Mouse (Mus musculus) stomach, postnatal 0 days (tissue): ENCODE results near the gene Olfr286. TPM values are rescaled to one million over a fixed set of nuclear protein-coding genes. Genes with fewer than 3 reads are reported as not detected.

Experiments
- ATAC-seq: fragments of 200-750 bp; cut with Nextera tagmentation; 2 replicates; pipeline ENCODE4 v1.8.0; 2017; ENCODE audit not compliant: low FRiP score, low TSS enrichment
- DNase-seq: peaks from one replicate; pipeline ENCODE4 v3.0.0-alpha.2; 2016; ENCODE audit warnings: low spot score
- H3K27ac ChIP-seq: fragments of 300-500 bp; sonication (generic); replicated peaks from 2 replicates; pipeline ENCODE4 v1.5.1; 2014; ENCODE audit warnings: mild to moderate bottlenecking, control low read depth
- H3K27me3 ChIP-seq: fragments of 300-500 bp; sonication (generic); 2 replicates; pipeline ENCODE4 v1.6.1; 2014; ENCODE audit warnings: low read length; ENCODE audit not compliant: control insufficient read depth, insufficient read depth
- H3K36me3 ChIP-seq: fragments of 300-500 bp; sonication (generic); 2 replicates; pipeline ENCODE4 v1.6.1; 2014; ENCODE audit warnings: low read length, mixed read lengths; ENCODE audit not compliant: control insufficient read depth, insufficient read depth
- H3K4me1 ChIP-seq: fragments of 300-500 bp; sonication (generic); replicated peaks from 2 replicates; pipeline ENCODE4 v1.6.1; 2014; ENCODE audit warnings: antibody characterized with exemption; ENCODE audit not compliant: control insufficient read depth, insufficient read depth
- H3K4me2 ChIP-seq: fragments of 300-500 bp; sonication (generic); replicated peaks from 2 replicates; pipeline ENCODE4 v1.6.1; 2014; ENCODE audit warnings: low read depth, mild to moderate bottlenecking, control low read depth, moderate library complexity
- H3K4me3 ChIP-seq: fragments of 300-500 bp; sonication (generic); 2 replicates; pipeline ENCODE4 v1.5.1; 2014; ENCODE audit warnings: low read depth, low read length, control low read depth
- H3K9ac ChIP-seq: fragments of 300-500 bp; sonication (generic); 2 replicates; pipeline ENCODE4 v1.6.1; 2014; ENCODE audit warnings: mild to moderate bottlenecking, low read length, control low read depth, mixed read lengths
- H3K9me3 ChIP-seq: fragments of 300-500 bp; sonication (generic); 2 replicates; pipeline ENCODE4 v1.6.1; 2016; ENCODE audit warnings: low read length; ENCODE audit not compliant: control insufficient read depth
- CTCF ChIP-seq: IDR thresholded peaks from 2 replicates; pipeline ENCODE4 v1.5.1; 2016; ENCODE audit warnings: antibody characterized with exemption, low read depth, mild to moderate bottlenecking, moderate library complexity
- EP300 ChIP-seq: optimal IDR thresholded peaks from 2 replicates; pipeline ENCODE3; 2016; ENCODE audit warnings: antibody characterized with exemption
- WGBS: fragments of 180-500 bp; shearing (Covaris S2); extraction: QIAGEN DNeasy Blood & Tissue Kit; methylation state at CpG from one replicate; pipeline ENCODE4 v1.1.7; 2014; 5-methylcytosine and 5-hydroxymethylcytosine counted together
- polyA plus RNA-seq: library from polyadenylated mRNA; unstranded; fragments of >200 nt; fragmentation: Nextera tagmentation; extraction: Ambion mirVana; gene quantifications from 2 replicates; pipeline ENCODE4 v1.2.1, GENCODE M21; 2015

Gene Olfr286
- polyA plus RNA-seq, 1 experiment from 2014 or later, result not detected

GRCm38 (mm10) chr15:98225610-98226009, 8.6 kb downstream of the Olfr286 start:
- no peak for ATAC-seq
- Histone ChIP-seq H3K9ac (no peak overlapping the region), H3K4me1 (no peaks in the 10 kb centered on the region), H3K27me3 (no peaks in the 10 kb centered on the region), H3K9me3 (no peaks in the 10 kb centered on the region), H3K36me3 (no peaks in the 10 kb centered on the region), H3K27ac (no peak overlapping the region), H3K4me2 (no peak overlapping the region), H3K4me3 (no peak overlapping the region)
- WGBS, result 45% methylated on average over 16 of the region's 16 CpGs
- no peak for DNase-seq
- no peak for TF ChIP-seq CTCF
- TF ChIP-seq EP300, result no peak

- Histone ChIP-seq H3K9me3 (no peaks in the 10 kb centered on the region), H3K4me3 (no peak overlapping the region), H3K4me2 (no peak overlapping the region), H3K27ac (no peak overlapping the region), H3K4me1 (no peaks in the 10 kb centered on the region), H3K9ac (no peak overlapping the region), H3K36me3 (no peaks in the 10 kb centered on the region), H3K27me3 (no peaks in the 10 kb centered on the region)
- ATAC-seq (no peak), DNase-seq (no peak)
- TF ChIP-seq CTCF, result no peak
- no peak for TF ChIP-seq EP300
Observed at GRCm38 (mm10) chr15:98222377-98222776, 11.9 kb downstream of the Olfr286 start.

- Histone ChIP-seq H3K4me3 (no peak within 1 kb of the TSS), H3K27ac (no peak within 1 kb of the TSS), H3K9me3 (no peaks in the 10 kb centered on the region), H3K36me3 (no peaks in the 10 kb centered on the region), H3K27me3 (no peaks in the 10 kb centered on the region), H3K9ac (no peak within 1 kb of the TSS), H3K4me1 (no peaks in the 10 kb centered on the region), H3K4me2 (no peak within 1 kb of the TSS)
- TF ChIP-seq CTCF (no peak), EP300 (no peak)
- 53% methylated on average over 4 of the region's 4 CpGs for WGBS
- no peak for ATAC-seq
- no peak for DNase-seq
Observed at GRCm38 (mm10) chr15:98220877-98221276, 13.4 kb downstream of the Olfr286 start, which contains the start of the genes Gm44579 and Olfr287. TSS of gene Gm44579 (minus strand) at chr15:98220977. TSS of gene Olfr287 (minus strand) at chr15:98221056.

- Histone ChIP-seq H3K27ac (no peak overlapping the region), H3K9ac (no peak overlapping the region), H3K27me3 (no peaks in the 10 kb centered on the region; the same call in 1 of the 2 replicates), H3K9me3 (no peaks in the 10 kb centered on the region), H3K36me3 (no peaks in the 10 kb centered on the region), H3K4me3 (no peak overlapping the region), H3K4me2 (no peak overlapping the region), H3K4me1 (no peaks in the 10 kb centered on the region)
- 59% methylated on average over 5 of the region's 5 CpGs for WGBS
- no peak for ATAC-seq
- TF ChIP-seq EP300 (no peak), CTCF (no peak)
- DNase-seq, result no peak
Observed at GRCm38 (mm10) chr15:98214130-98214529, 20.1 kb downstream of the Olfr286 start.

- no peak overlapping the region for H3K4me3 ChIP-seq
- DNase-seq, result no peak
- no peak overlapping the region for H3K4me2 ChIP-seq
- H3K9me3 ChIP-seq, result no peaks in the 10 kb centered on the region
- 70% methylated on average over 5 of the region's 5 CpGs for WGBS
- no peaks in the 10 kb centered on the region; the same call in 1 of the 2 replicates for H3K27me3 ChIP-seq
- no peaks in the 10 kb centered on the region for H3K36me3 ChIP-seq
- no peak overlapping the region for H3K27ac ChIP-seq
- TF ChIP-seq CTCF (no peak), EP300 (no peak)
- no peaks in the 10 kb centered on the region for H3K4me1 ChIP-seq
- H3K9ac ChIP-seq, result no peak overlapping the region
- ATAC-seq, result no peak
Observed at GRCm38 (mm10) chr15:98213336-98213870, 20.8 kb downstream of the Olfr286 start.

- ATAC-seq (no peak), DNase-seq (no peak)
- H3K4me1 ChIP-seq, result no peaks in the 10 kb centered on the region
- H3K9me3 ChIP-seq, result no peaks in the 10 kb centered on the region
- 77% methylated on average over 7 of the region's 7 CpGs for WGBS
- H3K4me2 ChIP-seq, result no peak overlapping the region
- no peak for TF ChIP-seq CTCF
- no peak for TF ChIP-seq EP300
- no peak overlapping the region for H3K4me3 ChIP-seq
- H3K27me3 ChIP-seq, result no peaks in the 10 kb centered on the region; the same call in 1 of the 2 replicates
- H3K36me3 ChIP-seq, result no peaks in the 10 kb centered on the region
- no peak overlapping the region for H3K27ac ChIP-seq
- no peak overlapping the region for H3K9ac ChIP-seq
Observed at GRCm38 (mm10) chr15:98209676-98210075, 24.6 kb downstream of the Olfr286 start.
